Mouse (Mus musculus) CH12.LX (cell line): ENCODE data around the gene Tpm4. TPM values are rescaled to one million over a fixed set of nuclear protein-coding genes. Genes with fewer than 3 reads are reported as not detected.

Source experiments
- DNase-seq: peaks from one replicate; pipeline ENCODE4 v3.0.0-alpha.2; 2013; ENCODE audit errors: extremely low read depth
- H3K27ac ChIP-seq: 2 replicates; pipeline ENCODE4 v1.5.1; 2012; ENCODE audit warnings: low read depth, mild to moderate bottlenecking, control low read depth, moderate library complexity; ENCODE audit not compliant: insufficient read depth
- H3K27me3 ChIP-seq: replicated peaks from 2 replicates; pipeline ENCODE3; 2012; ENCODE audit warnings: inconsistent platforms
- H3K36me3 ChIP-seq, 2 experiments: replicated peaks in 1 of 2; 2 replicates each; pipeline versions ENCODE3 to v1.6.1; 2012; ENCODE audit warnings: inconsistent platforms in 1 of 2, low read length in 1 of 2, mild to moderate bottlenecking in 1 of 2, mixed read lengths in 1 of 2, moderate library complexity in 1 of 2; ENCODE audit not compliant: control insufficient read depth in 1 of 2, insufficient read depth in 1 of 2
- H3K4me1 ChIP-seq, 2 experiments: 2 replicates each; pipeline ENCODE4 v1.6.1; 2012; ENCODE audit warnings: inconsistent platforms in 1 of 2, moderate library complexity in 1 of 2; ENCODE audit not compliant: insufficient read depth in 2 of 2, control insufficient read depth in 1 of 2
- H3K4me2 ChIP-seq: 2 replicates; pipeline ENCODE4 v1.6.1; 2012; ENCODE audit warnings: low read depth, mild to moderate bottlenecking, control low read depth; ENCODE audit not compliant: poor library complexity, insufficient read depth, severe bottlenecking
- H3K4me3 ChIP-seq, 3 experiments: fragments of 150-350 bp in 1 of 3; sonication (generic) in 1 of 3; replicated peaks in 1 of 3; 2 replicates each; pipeline versions ENCODE3 to v1.5.1; 2011 to 2012; ENCODE audit warnings: low read depth in 2 of 3, low read length in 2 of 3, mild to moderate bottlenecking in 2 of 3, moderate library complexity in 2 of 3, control low read depth in 1 of 3, improper control_type of control experiment in 1 of 3, inconsistent platforms in 1 of 3, mixed read lengths in 1 of 3; ENCODE audit not compliant: poor library complexity in 1 of 3
- H3K79me2 ChIP-seq: replicated peaks from 2 replicates; pipeline ENCODE4 v1.6.1; 2012; ENCODE audit warnings: mild to moderate bottlenecking, moderate library complexity; ENCODE audit not compliant: control insufficient read depth, poor library complexity, insufficient read depth, severe bottlenecking; ENCODE audit errors: extremely low read depth
- H3K9ac ChIP-seq: 2 replicates; pipeline ENCODE4 v1.6.1; 2012; ENCODE audit warnings: low read depth, mild to moderate bottlenecking, control low read depth, moderate library complexity; ENCODE audit not compliant: insufficient read depth
- H3K9me3 ChIP-seq: replicated peaks from 2 replicates; pipeline ENCODE3; 2012; ENCODE audit warnings: low read length, inconsistent platforms, mixed read lengths
- CHD1 ChIP-seq: IDR thresholded peaks from 2 replicates; pipeline ENCODE4 v1.6.1; 2012; ENCODE audit warnings: low read depth, low read length, improper control_type of control experiment, inconsistent platforms
- E2F4 ChIP-seq: IDR thresholded peaks from 2 replicates; pipeline ENCODE4 v1.6.1; 2011; ENCODE audit warnings: low read depth, low read length, improper control_type of control experiment; ENCODE audit not compliant: insufficient replicate concordance
- ETS1 ChIP-seq: conservative IDR thresholded peaks from 2 replicates; pipeline ENCODE4 v1.6.1; 2012; ENCODE audit warnings: low read depth, mild to moderate bottlenecking, inconsistent platforms, low read length, improper control_type of control experiment, moderate library complexity
- GABPA ChIP-seq: IDR thresholded peaks from 2 replicates; pipeline ENCODE4 v1.6.1; 2012; ENCODE audit warnings: low read depth, low read length, improper control_type of control experiment, inconsistent platforms; ENCODE audit not compliant: insufficient replicate concordance
- IRF4 ChIP-seq: IDR thresholded peaks from 2 replicates; pipeline ENCODE4 v1.6.1; 2014; ENCODE audit warnings: low read depth, mild to moderate bottlenecking, inconsistent platforms, low read length, improper control_type of control experiment
- POLR2A ChIP-seq: IDR thresholded peaks from 2 replicates; pipeline ENCODE4 v1.6.1; 2011; ENCODE audit warnings: low read depth, mild to moderate bottlenecking, improper control_type of control experiment, low read length
- USF1 ChIP-seq: IDR thresholded peaks from 2 replicates; pipeline ENCODE4 v1.6.1; 2014; ENCODE audit warnings: low read depth, mild to moderate bottlenecking, inconsistent platforms, low read length, improper control_type of control experiment
- ZC3H11A ChIP-seq: IDR thresholded peaks from 2 replicates; pipeline ENCODE4 v1.6.1; 2012; ENCODE audit warnings: low read depth, mild to moderate bottlenecking, inconsistent platforms, low read length, improper control_type of control experiment
- dilution Hi-C: fragments of 300-500 bp; cut with MboI; formaldehyde crosslinking; loops from 2 replicates; pipeline ENCODE4 v1.14.3; 2020; ENCODE audit warnings: low sequenced_read_pairs; ENCODE audit not compliant: extremely low pct_unique_long_range_greater_than_20kb, extremely low pct_ligation_motif_present
- in situ Hi-C: fragments of 300-500 bp; cut with MboI; formaldehyde crosslinking; loops from 3 replicates; pipeline ENCODE4 v1.14.3; 2019; ENCODE audit warnings: low sequenced_read_pairs, low pct_ligation_motif_present, low pct_unique_long_range_greater_than_20kb, mixed read lengths
- polyA plus RNA-seq: library from polyadenylated mRNA; unstranded; fragments of >175 nt; gene quantifications from 2 replicates; pipeline ENCODE4 v1.2.1, GENCODE M21; 2012; ENCODE audit warnings: low read depth; ENCODE audit not compliant: insufficient read length
- total RNA-seq, 2 experiments: library from RNA; depleted of rRNA; stranded (reverse); fragments of 300-350 nt in 1 of 2; fragments of >200 nt in 1 of 2; gene quantifications; 2 replicates each; pipeline ENCODE4 v1.2.3; 2012 to 2014

The Tpm4 gene
- total and polyA plus RNA-seq, 3 experiments: 96.2 to 284 (median 203) TPM

DNA sequence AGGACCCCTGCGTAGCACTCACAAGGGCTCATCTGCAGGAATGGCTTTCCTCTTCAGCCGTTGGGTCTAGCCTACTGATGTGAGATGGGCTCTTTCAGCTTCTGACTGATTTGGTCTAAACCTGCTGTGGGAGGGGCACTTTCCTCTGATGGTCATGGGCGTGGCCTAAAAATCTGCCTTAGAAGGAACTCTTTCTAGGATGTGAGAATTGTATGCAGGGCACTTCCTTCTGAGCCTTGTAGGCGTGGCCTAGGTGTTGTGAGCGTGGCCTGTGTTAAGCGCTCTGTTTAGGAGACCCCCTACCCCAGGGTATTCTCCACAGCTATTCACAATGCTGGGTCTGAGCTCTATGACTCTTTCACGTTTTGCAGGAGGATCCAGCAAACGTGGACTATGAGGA, 63.2 kb downstream of the Tpm4 start:
- no peak for DNase-seq
- TF ChIP-seq ETS1: no peak
- no peak for TF ChIP-seq GABPA
- no peak for TF ChIP-seq CHD1
- TF ChIP-seq IRF4: no peak
- no peak for TF ChIP-seq ZC3H11A
- TF ChIP-seq USF1: no peak
- no peak for TF ChIP-seq E2F4
- TF ChIP-seq POLR2A: no peak
- dilution Hi-C loops: no loop called here
- H3K4me3 ChIP-seq: no peak overlapping the region
- H3K9ac ChIP-seq: no peak overlapping the region
- H3K27me3 ChIP-seq: no peaks in the 10 kb centered on the region
- no peak overlapping the region for H3K27ac ChIP-seq
- H3K9me3 ChIP-seq: peaks cover 33% of the 10 kb centered on the region
- H3K4me2 ChIP-seq: no peak overlapping the region
- in situ Hi-C loops: no loop called here
- H3K4me1 ChIP-seq: 0 out of 4 replicates have a peak, but pooled peaks cover 0 to 3% of the 10 kb centered on the region in 2 experiments
- H3K79me2 ChIP-seq: no peaks in the 10 kb centered on the region
- peaks cover 62 to 96% of the 10 kb centered on the region in 2 experiments for H3K36me3 ChIP-seq

Other genes with a start within 250 kb of the Tpm4 start
- 2.6 and 3.2 TPM in 2 replicates for gene Zfp882, start 226.4 kb upstream of the Tpm4 start, total RNA-seq (2012; rRNA removed)
- 5.2 and 6.6 TPM in 2 replicates for gene Zfp882, start 226.4 kb upstream of the Tpm4 start, total RNA-seq (2014; rRNA removed)
- 4.0 and 5.8 TPM in 2 replicates for gene Zfp882, start 226.4 kb upstream of the Tpm4 start, polyA plus RNA-seq
- 9.5 and 10.7 TPM in 2 replicates for gene Zfp617, start 226.3 kb upstream of the Tpm4 start, total RNA-seq (2012; rRNA removed)
- 24.9 and 30.3 TPM in 2 replicates for gene Zfp617, start 226.3 kb upstream of the Tpm4 start, total RNA-seq (2014; rRNA removed)
- 8.6 and 14.7 TPM in 2 replicates for gene Zfp617, start 226.3 kb upstream of the Tpm4 start, polyA plus RNA-seq
- 5.9 and 7.6 TPM in 2 replicates for gene Zfp961, start 183.9 kb upstream of the Tpm4 start, total RNA-seq (2012; rRNA removed)
- 21.4 and 25.8 TPM in 2 replicates for gene Zfp961, start 183.9 kb upstream of the Tpm4 start, total RNA-seq (2014; rRNA removed)
- gene Zfp961, start 183.9 kb upstream of the Tpm4 start, polyA plus RNA-seq: 13.5 and 14.9 TPM in 2 replicates
- gene Cyp4f18, start 125.3 kb upstream of the Tpm4 start, total RNA-seq (2012; rRNA removed): 12.7 and 13.5 TPM in 2 replicates
- gene Cyp4f18, start 125.3 kb upstream of the Tpm4 start, total RNA-seq (2014; rRNA removed): 37.4 and 38.3 TPM in 2 replicates
- 31.7 and 34.8 TPM in 2 replicates for gene Cyp4f18, start 125.3 kb upstream of the Tpm4 start, polyA plus RNA-seq
- gene Olfr372, start 93.8 kb upstream of the Tpm4 start, total RNA-seq (2012; rRNA removed): not detected in 2 replicates
- gene Olfr372, start 93.8 kb upstream of the Tpm4 start, total RNA-seq (2014; rRNA removed): not detected in 2 replicates
- gene Olfr372, start 93.8 kb upstream of the Tpm4 start, polyA plus RNA-seq: not detected in 2 replicates
- gene Olfr373, start 51.8 kb upstream of the Tpm4 start, total RNA-seq (2012; rRNA removed): 0.04 TPM in 1 of 2 replicates, not detected in the other
- not detected in 2 replicates for gene Olfr373, start 51.8 kb upstream of the Tpm4 start, total RNA-seq (2014; rRNA removed)
- gene Olfr373, start 51.8 kb upstream of the Tpm4 start, polyA plus RNA-seq: 0.29 and 0.30 TPM in 2 replicates
- not detected in 2 replicates for gene Olfr374, start 27.9 kb upstream of the Tpm4 start, total RNA-seq (2012; rRNA removed)
- gene Olfr374, start 27.9 kb upstream of the Tpm4 start, total RNA-seq (2014; rRNA removed): not detected in 2 replicates
- 0.19 TPM in 1 of 2 replicates, not detected in the other for gene Olfr374, start 27.9 kb upstream of the Tpm4 start, polyA plus RNA-seq
- gene Rab8a, start 26.2 kb downstream of the Tpm4 start, total RNA-seq (2012; rRNA removed): 102 and 113 TPM in 2 replicates
- 165 and 190 TPM in 2 replicates for gene Rab8a, start 26.2 kb downstream of the Tpm4 start, total RNA-seq (2014; rRNA removed)
- 136 and 186 TPM in 2 replicates for gene Rab8a, start 26.2 kb downstream of the Tpm4 start, polyA plus RNA-seq
- 17.9 TPM in 2 replicates for gene Hsh2d, start 54.7 kb downstream of the Tpm4 start, total RNA-seq (2012; rRNA removed)
- 25.1 and 26.1 TPM in 2 replicates for gene Hsh2d, start 54.7 kb downstream of the Tpm4 start, total RNA-seq (2014; rRNA removed)
- gene Hsh2d, start 54.7 kb downstream of the Tpm4 start, polyA plus RNA-seq: 19.9 and 24.1 TPM in 2 replicates
- not detected in 2 replicates for gene Cib3, start 77.9 kb downstream of the Tpm4 start, total RNA-seq (2012; rRNA removed)
- gene Cib3, start 77.9 kb downstream of the Tpm4 start, total RNA-seq (2014; rRNA removed): not detected in 2 replicates
- not detected in 2 replicates for gene Cib3, start 77.9 kb downstream of the Tpm4 start, polyA plus RNA-seq
- gene Gm11034, start 78.7 kb downstream of the Tpm4 start, total RNA-seq (2012; rRNA removed): not detected in 2 replicates
- gene Gm11034, start 78.7 kb downstream of the Tpm4 start, total RNA-seq (2014; rRNA removed): not detected in 2 replicates
- not detected in 2 replicates for gene Gm11034, start 78.7 kb downstream of the Tpm4 start, polyA plus RNA-seq
- gene Fam32a, start 84.8 kb downstream of the Tpm4 start, total RNA-seq (2012; rRNA removed): 33.1 and 38.1 TPM in 2 replicates
- gene Fam32a, start 84.8 kb downstream of the Tpm4 start, total RNA-seq (2014; rRNA removed): 34.6 and 38.0 TPM in 2 replicates
- 43.0 and 43.8 TPM in 2 replicates for gene Fam32a, start 84.8 kb downstream of the Tpm4 start, polyA plus RNA-seq
- gene Ap1m1, start 105.0 kb downstream of the Tpm4 start, total RNA-seq (2012; rRNA removed): 30.3 and 31.4 TPM in 2 replicates
- gene Ap1m1, start 105.0 kb downstream of the Tpm4 start, total RNA-seq (2014; rRNA removed): 15.6 and 20.1 TPM in 2 replicates
- 80.0 and 86.1 TPM in 2 replicates for gene Ap1m1, start 105.0 kb downstream of the Tpm4 start, polyA plus RNA-seq
- gene Gm10282, start 170.3 kb downstream of the Tpm4 start, total RNA-seq (2012; rRNA removed): 16.4 and 18.3 TPM in 2 replicates
- 76.4 and 77.7 TPM in 2 replicates for gene Gm10282, start 170.3 kb downstream of the Tpm4 start, total RNA-seq (2014; rRNA removed)
- gene Gm10282, start 170.3 kb downstream of the Tpm4 start, polyA plus RNA-seq: 125 and 176 TPM in 2 replicates
- gene Klf2, start 184.1 kb downstream of the Tpm4 start, total RNA-seq (2012; rRNA removed): not detected in 2 replicates
- gene Klf2, start 184.1 kb downstream of the Tpm4 start, total RNA-seq (2014; rRNA removed): 0.12 and 0.16 TPM in 2 replicates
- 0.74 and 1.4 TPM in 2 replicates for gene Klf2, start 184.1 kb downstream of the Tpm4 start, polyA plus RNA-seq